Comparison of ENCODE assay signal across 36 mouse cellular contexts in the genomic region with DNA sequence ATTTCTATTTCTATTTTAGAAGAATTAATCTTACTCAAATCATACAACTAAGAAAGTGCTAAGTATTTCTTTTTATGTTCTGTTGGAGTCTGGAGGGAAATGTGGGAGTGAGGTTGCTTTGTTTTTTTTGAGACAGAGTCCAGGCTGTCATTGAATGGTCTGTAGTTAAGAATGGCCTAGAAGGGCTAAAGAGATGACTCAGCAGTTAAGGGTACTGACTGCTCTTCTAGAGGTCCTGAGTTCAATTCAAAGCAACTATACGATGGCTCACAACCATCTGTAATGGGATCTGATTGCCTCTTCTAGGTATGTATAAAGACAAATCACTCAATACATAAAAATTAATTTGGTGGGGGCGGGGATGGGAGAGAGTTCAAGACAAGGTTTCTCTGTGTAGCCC. TPM values are rescaled to one million over a fixed set of nuclear protein-coding genes. Genes with fewer than 3 reads are reported as not detected.
"Had no signal": no experiment of that assay in that cellular context is flagged by ENCODE, and none has a peak within 500 bp of the region (broad histone marks: within the 10 kb centered on the region; RNA-seq: fewer than 3 reads in every experiment).

No protein-coding gene starts in this region.

- H3K36me3 ChIP-seq: intestine, embryonic 15.5 days had no signal

- ATAC-seq: hindbrain, embryonic 16.5 days; inflammation-experienced regulatory T-cells, adult 6 months; intestine, embryonic 15.5 days; intestine, postnatal 0 days had no signal

- H3K4me2 ChIP-seq: heart, embryonic 11.5 days; hindbrain, embryonic 12.5 days; hindbrain, embryonic 14.5 days; intestine, embryonic 15.5 days; limb, embryonic 13.5 days; limb, embryonic 15.5 days; liver, embryonic 13.5 days; liver, embryonic 15.5 days had no signal

- H3K4me3 ChIP-seq: gastrocnemius, adult 2 months; heart, adult 2 months; hindbrain, embryonic 10.5 days; hindbrain, embryonic 12.5 days; intestine, embryonic 15.5 days; layer of hippocampus, adult 2 months; limb, embryonic 13.5 days; limb, embryonic 15.5 days; liver, embryonic 13.5 days; liver, embryonic 15.5 days had no signal

- DNase-seq: gastrocnemius, adult 2 months; gastrocnemius, postnatal 10 days; gastrocnemius, postnatal 25 days; heart, adult 2 months; heart, postnatal 10 days; heart, postnatal 4 days; kidney, adult 18-20 months; kidney, adult 8-10 months; kidney, postnatal 10 days; kidney, postnatal 25 days; kidney, postnatal 4 days; left cerebral cortex, postnatal 4 days; liver, embryonic 13.5 days; lung, adult 18-20 months had no signal

- H3K27ac ChIP-seq: gastrocnemius, adult 2 months; heart, adult 2 months; hindbrain, embryonic 10.5 days; hindbrain, embryonic 12.5 days; hindbrain, embryonic 14.5 days; intestine, embryonic 15.5 days; layer of hippocampus, adult 2 months; limb, embryonic 13.5 days; limb, embryonic 15.5 days; liver, embryonic 13.5 days; liver, embryonic 15.5 days had no signal

- H3K9me3 ChIP-seq: hindbrain, embryonic 10.5 days; hindbrain, embryonic 12.5 days; intestine, embryonic 15.5 days; limb, embryonic 13.5 days; limb, embryonic 15.5 days; liver, embryonic 13.5 days; liver, embryonic 15.5 days had no signal

- H3K27me3 ChIP-seq: hindbrain, embryonic 12.5 days; intestine, embryonic 15.5 days; limb, embryonic 13.5 days; limb, embryonic 15.5 days; liver, embryonic 13.5 days; liver, embryonic 15.5 days had no signal

- H3K9ac ChIP-seq: hindbrain, embryonic 12.5 days; hindbrain, embryonic 14.5 days; intestine, embryonic 15.5 days; limb, embryonic 13.5 days; limb, embryonic 15.5 days; liver, embryonic 13.5 days; liver, embryonic 15.5 days had no signal

RNA-seq across cellular contexts. Expression of a gene that starts 22.3 kb away (rescaled TPM):
- total RNA-seq: gastrocnemius, adult 2 months; gastrocnemius, postnatal 10 days; gastrocnemius, postnatal 25 days; gastrocnemius, postnatal 4 days; granulocyte monocyte progenitor cell, adult 5-6 weeks; heart, adult 2 months; heart, postnatal 10 days; heart, postnatal 4 days; layer of hippocampus, adult 2 months; layer of hippocampus, postnatal 10 days; layer of hippocampus, postnatal 25 days; left cerebral cortex, adult 18-20 months; left cerebral cortex, adult 8-10 months; left cerebral cortex, postnatal 10 days; left cerebral cortex, postnatal 25 days; left cerebral cortex, postnatal 4 days had no signal
- polyA plus RNA-seq: heart, adult 2 months; heart, embryonic 11.5 days; heart, embryonic 14.5 days; hindbrain, embryonic 10.5 days; hindbrain, embryonic 12.5 days; hindbrain, embryonic 14.5 days; hindbrain, embryonic 16.5 days; inflammation-experienced regulatory T-cells, adult 6 months; limb, embryonic 11.5 days; liver, embryonic 13.5 days; liver, embryonic 15.5 days had no signal
